In the genomic region with DNA sequence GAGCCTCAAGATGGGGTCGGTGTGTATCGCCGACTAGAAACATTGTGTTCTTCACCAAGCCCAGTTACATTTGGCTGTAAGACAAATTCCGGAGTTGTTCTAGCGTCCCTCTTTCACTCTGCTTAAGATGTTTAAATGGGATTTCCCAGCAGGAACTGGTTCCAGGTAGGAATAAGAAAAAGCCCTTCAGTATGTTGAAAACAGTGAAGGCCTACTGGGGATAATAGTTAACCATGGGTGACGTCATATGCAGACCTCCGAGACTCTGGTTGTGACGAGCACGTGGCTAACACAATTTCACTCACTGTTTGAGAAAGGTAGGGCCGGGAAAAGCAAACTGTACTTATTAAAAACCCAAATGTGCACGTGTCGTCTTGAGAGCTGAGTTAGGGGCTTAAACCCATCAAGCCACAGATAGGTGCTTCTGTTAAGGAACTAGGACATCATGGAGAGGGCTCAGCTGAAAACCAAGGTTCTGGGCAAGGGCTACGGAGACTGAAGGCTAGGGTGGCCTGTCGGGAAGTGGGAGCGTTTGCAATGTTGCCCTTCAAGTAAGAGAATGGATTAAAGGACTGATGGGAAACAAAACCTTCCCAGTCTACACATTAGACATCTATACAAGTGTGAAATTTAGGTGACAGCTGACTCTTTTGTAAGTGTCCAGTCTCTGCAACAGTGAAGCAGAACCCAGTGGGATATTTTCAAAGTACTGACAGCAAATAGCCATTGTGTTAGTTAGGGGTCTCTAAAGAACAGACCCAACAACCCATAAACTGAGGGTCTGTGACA, we compare ENCODE assay signal across 8 mouse cellular contexts. TPM values are rescaled to one million over a fixed set of nuclear protein-coding genes. Genes with fewer than 3 reads are reported as not detected.
A peak's percentile ranks its signal among the peaks of the same experiment; 100 is the strongest.
DNase-seq lines count a peak whose midpoint lies in the region; ATAC-seq and TF ChIP-seq lines count a peak whose summit lies in the region.

No protein-coding gene starts in this region.

- no peak overlapping the region for H3K9ac ChIP-seq in heart, embryonic 12.5 days
- H3K9ac ChIP-seq in stomach, embryonic 15.5 days: no peak overlapping the region
- no peak overlapping the region for H3K9ac ChIP-seq in stomach, postnatal 0 days (ENCODE audit: low read length)
- H3K9ac ChIP-seq in limb, embryonic 12.5 days (replicated peaks): no peak overlapping the region
- H3K9ac ChIP-seq in stomach, embryonic 16.5 days (ENCODE audit: low read length): no peak overlapping the region

- no peak for TF ChIP-seq CTCF in stomach, postnatal 0 days (IDR thresholded peaks at IDR 0.05; ENCODE audit: low read depth)

- ATAC-seq in heart, embryonic 12.5 days (ENCODE audit: insufficient number of reproducible peaks, low FRiP score): no peak
- ATAC-seq in stomach, embryonic 15.5 days (ENCODE audit: insufficient read depth, low FRiP score, low read depth): no peak
- ATAC-seq in stomach, postnatal 0 days (ENCODE audit: low FRiP score, low TSS enrichment): no peak
- no peak for ATAC-seq in limb, embryonic 12.5 days (ENCODE audit: insufficient number of reproducible peaks, insufficient read depth, low FRiP score, low TSS enrichment, low read depth)
- ATAC-seq in stomach, embryonic 16.5 days (ENCODE audit: insufficient read depth, low FRiP score): 0 out of 2 replicates have a peak, but pooled peaks have one; percentile 10

- no peak overlapping the region for H3K4me3 ChIP-seq in heart, embryonic 12.5 days
- H3K4me3 ChIP-seq in stomach, embryonic 15.5 days (replicated peaks): no peak overlapping the region; the same call in 1 of the 2 replicates
- no peak overlapping the region; the same call in 1 of the 2 replicates for H3K4me3 ChIP-seq in stomach, postnatal 0 days (ENCODE audit: low read depth, low read length)
- peak overlapping the region; percentile 41 for H3K4me3 ChIP-seq in limb, embryonic 12.5 days (replicated peaks)
- H3K4me3 ChIP-seq in stomach, embryonic 16.5 days (replicated peaks; ENCODE audit: low read length): no peak overlapping the region

- peaks cover 18% of the 10 kb centered on the region; the same call in 1 of the 2 replicates for H3K4me1 ChIP-seq in heart, embryonic 12.5 days (replicated peaks)
- H3K4me1 ChIP-seq in stomach, embryonic 15.5 days: peaks cover 21% of the 10 kb centered on the region
- peaks cover 3% of the 10 kb centered on the region; the same call in 1 of the 2 replicates for H3K4me1 ChIP-seq in stomach, postnatal 0 days (replicated peaks; ENCODE audit: control insufficient read depth, insufficient read depth)
- peaks cover 22% of the 10 kb centered on the region for H3K4me1 ChIP-seq in limb, embryonic 12.5 days (replicated peaks)
- H3K4me1 ChIP-seq in stomach, embryonic 16.5 days (ENCODE audit: control insufficient read depth, insufficient read depth, low read length): peaks cover 8% of the 10 kb centered on the region; the same call in 1 of the 2 replicates

- 52% methylated on average over 15 of the region's 15 CpGs for WGBS in heart, embryonic 12.5 days
- 52% methylated on average over 15 of the region's 15 CpGs for WGBS in stomach, embryonic 15.5 days
- WGBS in stomach, postnatal 0 days: 49% methylated on average over 15 of the region's 15 CpGs
- WGBS in limb, embryonic 12.5 days: 51% methylated on average over 15 of the region's 15 CpGs
- WGBS in stomach, embryonic 16.5 days: 43% methylated on average over 15 of the region's 15 CpGs

- no peaks in the 10 kb centered on the region for H3K36me3 ChIP-seq in heart, embryonic 12.5 days
- no peaks in the 10 kb centered on the region for H3K36me3 ChIP-seq in stomach, embryonic 15.5 days
- no peaks in the 10 kb centered on the region for H3K36me3 ChIP-seq in stomach, postnatal 0 days (ENCODE audit: control insufficient read depth, insufficient read depth, low read length)
- no peaks in the 10 kb centered on the region for H3K36me3 ChIP-seq in limb, embryonic 12.5 days
- H3K36me3 ChIP-seq in stomach, embryonic 16.5 days (ENCODE audit: control insufficient read depth, insufficient read depth, low read length): no peaks in the 10 kb centered on the region

- H3K9me3 ChIP-seq in heart, embryonic 12.5 days (replicated peaks): no peaks in the 10 kb centered on the region
- no peaks in the 10 kb centered on the region for H3K9me3 ChIP-seq in stomach, embryonic 15.5 days
- no peaks in the 10 kb centered on the region for H3K9me3 ChIP-seq in stomach, postnatal 0 days (ENCODE audit: control insufficient read depth, low read length)
- no peaks in the 10 kb centered on the region for H3K9me3 ChIP-seq in limb, embryonic 12.5 days
- H3K9me3 ChIP-seq in stomach, embryonic 16.5 days (replicated peaks; ENCODE audit: control insufficient read depth, low read length): peaks cover 4% of the 10 kb centered on the region; the same call in 1 of the 2 replicates

- peak overlapping the region; percentile 92; the same call in 1 of the 2 replicates for H3K4me2 ChIP-seq in heart, embryonic 12.5 days
- peak overlapping the region; percentile 86; the same call in 1 of the 2 replicates for H3K4me2 ChIP-seq in stomach, embryonic 15.5 days
- H3K4me2 ChIP-seq in stomach, postnatal 0 days (replicated peaks; ENCODE audit: low read depth): no peak overlapping the region
- H3K4me2 ChIP-seq in limb, embryonic 12.5 days: peak overlapping the region; percentile 73
- peak overlapping the region; percentile 90 for H3K4me2 ChIP-seq in stomach, embryonic 16.5 days (ENCODE audit: low read depth, low read length)

- intact Hi-C loops in heart, postnatal 36 days (cut with DNase I): no loop called here

- DNase-seq in heart, postnatal 36 days: no peak
- no peak for DNase-seq in stomach, postnatal 0 days (ENCODE audit: low spot score)
- no peak for DNase-seq in left cerebral cortex, adult 8-10 months (ENCODE audit: low spot score in 2 of 2)
- DNase-seq in spleen, postnatal 14 days (ENCODE audit: low spot score in 2 of 2): no peak

- H3K27me3 ChIP-seq in heart, embryonic 12.5 days (replicated peaks): peaks cover 56% of the 10 kb centered on the region
- H3K27me3 ChIP-seq in stomach, embryonic 15.5 days (replicated peaks): peaks cover 18% of the 10 kb centered on the region; the same call in 1 of the 2 replicates
- H3K27me3 ChIP-seq in stomach, postnatal 0 days (ENCODE audit: control insufficient read depth, insufficient read depth, low read length): no peaks in the 10 kb centered on the region
- peaks cover 60% of the 10 kb centered on the region for H3K27me3 ChIP-seq in limb, embryonic 12.5 days
- peaks cover 25% of the 10 kb centered on the region; the same call in 1 of the 2 replicates for H3K27me3 ChIP-seq in stomach, embryonic 16.5 days (ENCODE audit: control insufficient read depth, insufficient read depth, low read length)

- no peak overlapping the region for H3K27ac ChIP-seq in heart, embryonic 12.5 days (ENCODE audit: poor library complexity, severe bottlenecking)
- H3K27ac ChIP-seq in stomach, embryonic 15.5 days: no peak overlapping the region
- no peak overlapping the region for H3K27ac ChIP-seq in stomach, postnatal 0 days (replicated peaks)
- H3K27ac ChIP-seq in limb, embryonic 12.5 days: no peak overlapping the region
- no peak overlapping the region for H3K27ac ChIP-seq in stomach, embryonic 16.5 days (ENCODE audit: low read length)

- no peak for TF ChIP-seq EP300 in stomach, postnatal 0 days (optimal IDR thresholded peaks at IDR 0.05)

RNA-seq across cellular contexts. Expression of a gene that starts 0.8 kb away (rescaled TPM):
- polyA plus RNA-seq in heart, embryonic 12.5 days (2016; fragmentation: Nextera tagmentation; extraction: Ambion mirVana): 9.0 and 10.1 TPM in 2 replicates
- 1 to 10 TPM; 5.1 to 5.8 TPM for total RNA-seq in heart, postnatal 36 days (2021)
- 27.9 and 31.7 TPM in 2 replicates for polyA plus RNA-seq in stomach, embryonic 15.5 days (2015; fragmentation: Nextera tagmentation; extraction: Ambion mirVana)
- 30.0 and 30.7 TPM in 2 replicates for polyA plus RNA-seq in stomach, postnatal 0 days (2015; fragmentation: Nextera tagmentation; extraction: Ambion mirVana)
- polyA plus RNA-seq in limb, embryonic 12.5 days (2016; fragmentation: Nextera tagmentation; extraction: Ambion mirVana): 17.8 and 18.5 TPM in 2 replicates
- 33.4 and 39.9 TPM in 2 replicates for polyA plus RNA-seq in stomach, embryonic 16.5 days (2015; fragmentation: Nextera tagmentation; extraction: Ambion mirVana)
- total RNA-seq in left cerebral cortex, adult 8-10 months (2022): 100 to 1,000 TPM; 252 to 273 (median 260) TPM
